Mouse (Mus musculus) layer of hippocampus, postnatal 25 days (tissue): ENCODE measurements around the gene Ism1. TPM values are rescaled to one million over a fixed set of nuclear protein-coding genes. Genes with fewer than 3 reads are reported as not detected.
A peak's percentile ranks its signal among the peaks of the same experiment; 100 is the strongest.

Experiments used
- DNase-seq, 2 experiments: peaks; one replicate each; pipeline ENCODE4 v3.0.0; 2022; ENCODE audit warnings: mixed read lengths in 2 of 2, low spot score in 1 of 2; ENCODE audit errors: extremely low spot score in 1 of 2
- total RNA-seq, 2 experiments: library from RNA; stranded (reverse); gene quantifications; 2 replicates each; pipeline ENCODE4 v1.2.3; 2021

Gene Ism1
- total RNA-seq, 2 experiments from 2014 or later = 5.2 to 6.4 TPM

DNA sequence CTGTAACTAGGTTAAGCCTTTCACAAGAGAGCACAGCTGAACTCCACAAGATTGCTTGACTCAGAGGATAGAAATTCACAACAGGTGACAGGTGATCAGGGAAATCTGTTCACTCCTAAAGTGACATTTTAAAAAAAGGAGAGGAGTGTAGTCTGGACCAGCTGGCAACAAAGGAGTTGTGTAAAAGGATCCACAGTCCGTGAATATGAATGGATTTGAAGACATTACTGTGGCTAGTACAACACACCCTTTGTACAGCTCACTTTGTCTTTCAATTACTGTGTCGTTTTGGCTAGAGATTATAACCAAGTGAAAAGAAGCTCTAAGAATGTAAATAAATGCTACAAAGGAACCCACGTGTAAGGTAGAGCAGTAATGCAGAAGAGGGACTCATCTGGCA, 33.7 kb downstream of the Ism1 start:
- no peak for DNase-seq

DNA sequence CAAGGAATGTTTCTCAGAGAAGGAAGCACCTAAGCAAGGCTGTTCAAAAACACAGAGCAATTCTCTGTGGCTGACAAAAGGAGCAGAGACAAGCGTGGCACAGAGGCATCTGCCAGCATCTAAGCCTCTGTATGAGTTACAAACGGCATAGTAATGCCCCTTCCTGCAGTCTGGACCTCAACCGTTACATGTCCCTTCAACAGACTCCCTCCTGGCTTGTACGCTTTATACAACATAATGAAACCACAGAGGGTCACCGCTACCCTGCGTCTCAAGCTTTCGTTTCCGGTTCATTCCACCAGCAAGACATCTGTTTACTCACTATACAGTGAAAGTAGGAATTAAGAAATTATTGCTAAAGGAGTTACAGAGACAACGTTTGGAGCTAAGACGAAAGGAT, 34.1 kb downstream of the Ism1 start:
- DNase-seq = no peak

DNA sequence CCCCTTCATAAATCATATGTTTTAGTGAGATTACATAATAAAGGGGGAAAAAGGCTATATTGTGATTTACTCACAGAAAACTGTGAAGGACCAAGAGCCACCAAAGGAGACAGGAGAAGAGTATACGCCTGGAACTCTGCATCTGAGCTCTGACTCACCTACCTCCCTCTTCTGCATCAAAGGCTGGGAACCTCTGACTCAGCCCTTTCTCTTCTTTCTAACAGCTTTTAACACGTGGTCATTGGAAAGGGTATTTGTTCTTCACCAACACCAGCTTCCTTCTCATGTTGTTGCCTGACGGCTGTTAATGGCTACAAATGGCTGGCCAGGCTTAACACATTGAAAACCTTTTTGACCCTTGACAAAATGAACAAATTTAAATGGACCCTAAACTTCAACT, 36.2 kb downstream of the Ism1 start:
- DNase-seq = no peak

DNA sequence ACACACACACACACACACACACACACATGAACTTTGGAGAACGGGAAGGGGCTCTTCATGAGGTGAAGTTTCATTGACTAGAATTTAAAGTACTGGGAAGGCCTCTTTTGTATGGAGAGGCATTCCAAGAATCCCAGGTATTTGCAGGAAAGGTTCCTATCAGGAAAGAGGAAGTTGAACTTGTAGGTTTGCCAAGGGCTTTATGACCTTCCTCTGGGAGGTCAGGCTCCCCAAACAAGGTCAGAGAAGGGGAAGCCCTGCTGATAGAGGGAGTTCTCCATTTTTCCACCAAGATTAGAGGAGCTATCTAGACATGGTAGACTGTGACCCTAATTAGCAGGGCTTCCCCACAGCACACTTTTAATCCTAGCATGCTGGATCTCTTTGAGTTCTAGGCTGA, 39.8 kb downstream of the Ism1 start:
- no peak for DNase-seq

DNA sequence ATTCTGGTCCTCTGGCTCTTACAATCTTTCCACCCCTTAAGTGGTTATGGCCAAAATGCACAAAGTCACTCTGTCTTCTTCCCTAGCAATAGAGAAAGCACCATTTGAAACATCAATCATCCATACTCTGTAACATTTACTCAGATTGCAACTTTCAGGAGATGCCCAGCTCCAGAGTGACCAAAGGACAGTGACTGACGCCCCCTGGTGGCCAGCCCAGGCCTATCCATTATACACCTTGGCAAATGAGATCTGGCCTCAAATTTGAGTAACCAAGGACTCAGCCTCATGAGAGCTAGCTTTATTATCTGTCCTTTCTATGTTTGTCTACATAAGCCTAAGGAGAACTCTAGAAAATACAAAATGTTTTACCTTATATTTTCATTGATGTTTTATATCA, 44.7 kb downstream of the Ism1 start:
- peak; percentile 18 to 72 for DNase-seq

DNA sequence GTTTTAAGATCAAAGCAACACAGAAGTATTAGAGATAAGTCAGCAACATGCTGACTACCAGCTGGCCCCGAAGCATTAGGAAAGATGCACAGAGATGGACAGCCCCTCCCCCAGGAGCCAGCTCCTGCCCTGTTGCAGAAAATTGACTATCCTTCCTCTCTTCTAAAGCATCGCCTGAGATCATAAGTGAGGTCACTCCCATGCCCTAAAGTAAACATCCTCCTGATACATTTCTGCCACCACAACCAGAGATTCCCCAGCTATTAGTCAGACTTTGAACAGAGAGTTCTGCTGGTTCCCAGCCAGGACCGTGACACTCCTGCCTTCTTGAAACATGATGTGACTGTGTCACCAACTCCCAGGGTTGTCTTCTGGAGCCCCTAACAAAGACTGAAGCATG, 45.3 kb downstream of the Ism1 start:
- no peak for DNase-seq

DNA sequence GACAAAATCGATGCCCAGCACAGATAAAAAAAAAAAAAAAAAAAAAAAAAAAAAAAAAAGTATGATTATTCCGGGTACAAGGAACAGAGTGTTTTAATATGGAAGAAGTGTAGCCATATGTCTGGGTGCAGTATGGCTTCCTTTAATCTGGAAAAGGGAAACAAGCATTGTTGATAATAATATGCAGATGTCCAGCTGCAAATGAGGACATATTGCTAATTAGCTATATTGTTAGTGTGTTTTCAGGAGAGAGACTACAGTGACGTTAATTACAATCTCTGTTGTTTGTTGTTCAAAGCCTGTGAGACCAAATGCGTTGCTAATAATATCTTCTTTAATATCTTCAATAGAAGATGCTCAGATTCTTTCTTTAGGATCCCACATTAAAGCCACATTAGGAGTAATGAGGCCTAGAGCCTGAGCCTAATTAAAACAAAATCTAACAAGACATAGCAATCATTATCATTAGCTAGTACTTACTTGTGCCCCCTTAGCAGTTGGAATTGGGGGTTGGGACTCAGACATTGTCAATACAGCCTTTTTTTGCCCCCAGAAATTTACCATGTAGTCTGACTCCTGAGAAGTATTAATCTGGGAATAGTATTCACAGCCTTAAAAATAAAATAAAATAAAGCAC, 46.3 kb downstream of the Ism1 start:
- DNase-seq = no peak

DNA sequence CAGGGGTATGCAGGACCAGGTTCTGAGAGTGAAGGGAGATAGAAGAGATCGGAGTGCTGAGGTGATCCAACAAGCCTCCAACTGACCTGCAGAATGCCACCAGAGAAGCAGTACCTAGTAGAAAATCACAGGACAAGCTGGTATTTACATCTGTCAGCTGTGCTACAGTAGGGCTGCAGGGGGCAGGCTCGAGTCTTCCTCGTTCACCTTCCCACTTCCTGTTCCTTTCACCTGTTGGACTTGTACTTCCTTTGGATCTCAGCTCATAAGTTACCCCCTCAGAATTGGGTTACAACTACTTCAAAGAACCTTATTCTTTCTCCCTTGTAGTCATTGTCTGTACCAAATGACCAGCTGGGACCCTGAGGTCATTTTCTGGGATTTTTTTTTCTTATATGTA, 47.4 kb downstream of the Ism1 start:
- DNase-seq = no peak

DNA sequence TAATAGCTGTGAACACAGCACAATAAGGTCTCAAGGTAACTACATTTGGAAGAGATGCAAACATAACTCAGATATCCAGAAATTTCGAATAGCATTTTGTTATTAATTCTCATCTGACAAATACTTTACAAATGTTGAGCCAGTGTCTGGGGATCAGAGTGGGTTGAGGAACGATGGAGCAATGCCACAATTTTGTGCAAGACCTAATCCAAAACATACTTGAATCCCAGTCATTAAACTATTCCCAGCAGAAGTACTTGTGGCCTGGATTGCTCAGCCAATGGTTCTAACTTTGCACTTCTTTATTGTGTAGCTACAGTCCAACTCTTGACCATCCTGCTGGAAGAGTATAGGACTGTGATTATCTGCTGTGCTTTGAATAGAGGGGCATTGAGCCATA, 50.1 kb downstream of the Ism1 start:
- no peak for DNase-seq

DNA sequence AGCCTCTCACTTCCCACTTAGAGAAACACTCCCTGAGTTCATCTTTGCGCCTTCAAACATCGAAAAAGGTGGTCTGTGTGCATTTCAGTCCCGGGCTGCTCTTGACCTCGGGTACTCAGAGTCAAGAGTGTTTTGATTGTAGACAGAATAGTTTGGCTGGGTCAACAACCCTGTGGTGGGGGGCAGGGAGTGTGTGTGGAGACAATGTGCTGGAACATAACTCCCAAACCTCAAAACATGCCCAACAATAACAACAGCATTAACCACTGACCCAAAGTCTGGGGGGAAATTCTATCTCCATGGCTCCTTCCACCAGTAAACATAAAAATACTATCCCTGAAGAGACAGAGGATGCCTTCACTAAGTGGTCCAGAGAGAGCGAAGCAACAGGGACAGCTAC, 51.4 kb downstream of the Ism1 start:
- DNase-seq = no peak

DNA sequence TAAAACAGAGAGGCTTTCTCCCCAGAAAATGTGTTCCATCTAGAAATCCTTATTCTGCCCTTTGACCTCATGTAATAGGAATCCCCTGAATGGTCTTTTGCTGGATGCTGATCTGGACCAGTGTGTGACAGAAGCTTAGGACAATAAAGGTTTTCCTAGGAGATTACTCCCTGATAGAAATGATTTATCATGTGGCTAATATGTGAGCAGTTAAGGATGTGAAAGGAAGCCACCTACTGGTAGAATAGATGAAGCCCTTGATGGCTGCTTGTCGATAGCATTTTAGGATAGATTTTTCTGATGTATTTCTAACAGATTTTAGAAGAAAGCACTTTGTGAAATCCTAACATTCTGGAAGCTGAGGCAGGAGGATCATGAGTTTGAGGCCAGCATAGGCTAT, 64.4 kb downstream of the Ism1 start:
- no peak for DNase-seq

DNA sequence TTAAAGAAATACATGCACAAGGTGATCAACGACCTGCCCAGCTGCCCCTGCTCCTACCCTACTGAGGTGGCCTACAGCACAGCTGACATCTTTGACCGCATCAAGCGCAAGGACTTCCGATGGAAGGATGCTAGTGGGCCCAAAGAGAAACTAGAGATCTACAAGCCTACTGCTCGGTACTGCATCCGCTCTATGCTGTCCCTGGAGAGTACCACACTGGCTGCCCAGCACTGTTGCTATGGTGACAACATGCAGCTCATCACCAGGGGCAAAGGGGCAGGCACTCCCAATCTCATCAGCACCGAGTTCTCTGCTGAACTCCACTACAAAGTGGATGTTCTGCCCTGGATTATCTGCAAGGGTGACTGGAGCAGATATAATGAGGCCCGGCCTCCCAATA, 79.0 kb downstream of the Ism1 start:
- no peak for DNase-seq

DNA sequence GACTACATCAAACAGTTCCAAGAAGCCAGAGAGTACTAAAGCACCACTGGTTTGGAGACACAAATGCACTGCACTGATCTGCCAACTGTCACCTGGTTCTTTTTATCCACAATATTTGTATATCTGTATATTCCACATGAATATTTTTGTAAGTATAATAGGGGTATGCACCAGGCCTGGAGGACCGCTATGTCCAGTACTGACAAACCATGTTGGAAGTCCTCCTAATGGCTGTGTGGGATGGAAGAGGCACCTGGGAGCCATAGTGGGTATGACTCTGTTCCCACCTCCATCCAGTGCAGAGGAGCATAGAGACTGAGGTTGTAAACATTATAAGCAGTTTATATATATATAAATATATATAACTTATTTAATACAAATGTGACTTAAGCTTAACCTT, 79.5 kb downstream of the Ism1 start:
- no peak for DNase-seq

DNA sequence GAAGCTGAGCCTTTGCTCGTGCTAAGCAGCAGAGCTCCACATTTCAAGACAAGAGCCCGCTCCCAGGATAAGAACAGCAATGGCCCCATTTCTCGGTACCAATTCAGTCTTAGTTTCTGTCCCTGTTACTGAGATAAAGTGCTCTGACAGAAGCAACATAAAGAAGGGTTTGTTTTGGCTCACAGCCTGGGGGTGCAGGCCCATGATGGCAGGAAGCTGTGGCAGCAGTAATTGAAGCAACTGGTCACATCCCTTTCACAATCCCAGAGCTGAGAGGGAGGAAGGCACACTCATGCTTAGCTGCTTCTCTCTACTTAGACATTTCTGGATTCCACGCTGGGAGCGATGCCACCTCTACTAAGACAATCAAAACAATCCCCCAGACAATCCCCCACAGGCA, 86.4 kb downstream of the Ism1 start:
- DNase-seq = no peak

DNA sequence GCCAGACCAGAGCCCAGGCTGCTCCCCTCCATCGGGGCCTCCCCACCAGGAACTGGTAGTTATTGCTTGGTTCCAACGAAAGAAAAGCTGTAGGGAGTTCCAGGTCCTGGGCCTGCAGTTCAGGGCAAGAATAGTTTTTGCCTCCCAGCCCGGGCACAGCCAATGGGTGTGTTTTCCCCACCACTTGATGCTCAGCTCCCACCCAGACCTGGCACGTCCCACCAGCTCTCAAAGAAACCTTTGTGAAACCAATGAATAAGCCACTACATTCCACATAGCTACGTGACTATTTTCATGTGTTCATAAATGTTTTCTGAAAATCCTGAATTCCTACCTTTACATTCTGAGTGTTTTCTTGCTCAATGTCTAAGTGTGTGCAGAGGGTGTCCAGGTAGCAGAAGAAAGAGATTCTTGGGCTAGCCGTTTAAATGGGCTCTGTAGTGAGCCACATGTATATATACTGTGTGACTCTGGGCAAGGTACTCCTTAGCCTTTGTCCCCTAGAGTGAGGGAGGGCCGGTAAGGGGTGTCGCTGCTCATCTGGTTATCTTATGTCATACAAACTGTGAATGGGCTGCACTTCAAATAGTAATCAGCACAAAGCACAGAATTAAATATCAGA, 97.1 kb downstream of the Ism1 start:
- no peak for DNase-seq

DNA sequence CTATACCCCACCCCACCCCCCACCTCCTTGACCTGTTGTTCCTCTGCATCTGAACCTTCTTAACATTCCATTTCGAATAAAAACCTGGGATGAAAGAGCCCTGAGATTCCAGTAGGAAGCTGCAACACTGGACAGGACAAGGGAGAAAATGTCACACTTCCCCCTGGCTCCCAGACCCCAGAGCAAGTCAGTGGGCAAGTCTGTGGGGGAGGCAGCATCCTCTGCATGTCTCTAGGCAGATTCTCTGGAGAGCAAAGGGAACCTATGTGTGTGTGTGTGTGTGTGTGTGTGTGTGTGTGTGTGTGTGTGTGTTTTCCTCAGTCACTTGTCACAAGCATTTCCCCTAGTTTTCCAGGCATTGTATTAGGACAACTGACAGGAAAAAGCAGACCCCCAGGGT, 98.7 kb downstream of the Ism1 start:
- DNase-seq = no peak

DNA sequence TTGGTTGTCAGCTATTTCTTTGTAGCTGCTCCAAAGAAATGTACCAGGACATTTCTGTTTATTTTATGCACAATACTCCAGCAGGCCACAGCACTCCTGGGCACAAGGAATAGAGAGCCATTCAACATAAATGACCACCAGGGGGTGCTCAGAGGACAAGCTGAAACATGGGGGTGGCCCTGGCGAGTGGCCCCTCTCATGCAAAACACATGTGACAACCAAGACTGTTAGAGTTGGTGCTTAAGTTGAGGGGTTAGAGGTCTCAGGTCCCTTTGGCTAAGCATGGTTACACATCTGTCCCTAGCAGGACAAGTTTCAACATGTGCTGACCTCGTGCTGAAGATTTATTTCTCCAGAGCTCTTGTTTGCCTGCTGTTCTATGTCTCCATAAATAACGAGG, 100.3 kb downstream of the Ism1 start:
- DNase-seq = no peak

DNA sequence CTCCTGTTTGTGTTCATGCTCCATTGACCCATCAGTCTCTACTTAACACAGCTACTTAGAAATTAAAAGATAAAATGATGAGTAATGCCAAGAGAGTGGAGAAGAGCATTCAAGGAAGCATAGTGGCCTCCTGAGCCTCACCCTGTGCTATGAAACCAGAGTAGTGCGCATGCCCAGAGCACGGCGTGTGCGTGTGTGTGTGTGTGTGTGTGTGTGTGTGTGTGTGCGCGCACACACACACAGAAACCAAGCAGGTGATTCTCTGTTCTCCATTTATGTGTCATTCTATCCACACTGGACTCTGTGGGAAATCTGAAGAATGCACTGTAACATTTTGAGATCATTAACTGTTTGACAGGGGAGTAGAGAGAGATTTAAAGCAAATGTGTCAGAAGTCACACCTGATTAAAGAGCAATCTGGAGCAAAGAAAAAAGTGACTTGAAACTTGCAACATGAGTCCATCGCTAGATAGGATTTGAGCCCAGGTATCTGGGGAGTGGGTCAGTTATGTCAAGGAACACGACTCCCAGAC, 105.4 kb downstream of the Ism1 start:
- DNase-seq = no peak

DNA sequence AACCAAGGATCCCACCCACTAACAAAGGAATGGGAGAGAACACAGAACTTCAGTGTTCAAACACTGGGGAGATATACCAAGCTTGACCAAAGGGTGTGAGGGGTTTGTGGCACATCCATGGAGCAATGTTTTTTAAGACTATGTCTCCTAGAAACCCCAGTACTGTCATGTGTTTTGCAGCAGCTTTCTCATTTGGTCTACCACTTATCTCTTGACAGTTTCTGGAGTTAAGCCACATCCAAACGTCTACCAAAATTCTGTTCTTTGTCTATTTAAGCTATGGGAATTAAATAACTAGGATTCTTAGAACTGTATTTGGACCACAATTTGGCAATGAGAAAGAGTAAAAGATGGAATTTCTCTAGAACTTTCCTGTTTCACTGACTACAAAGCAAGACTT, 106.5 kb downstream of the Ism1 start:
- DNase-seq = no peak

DNA sequence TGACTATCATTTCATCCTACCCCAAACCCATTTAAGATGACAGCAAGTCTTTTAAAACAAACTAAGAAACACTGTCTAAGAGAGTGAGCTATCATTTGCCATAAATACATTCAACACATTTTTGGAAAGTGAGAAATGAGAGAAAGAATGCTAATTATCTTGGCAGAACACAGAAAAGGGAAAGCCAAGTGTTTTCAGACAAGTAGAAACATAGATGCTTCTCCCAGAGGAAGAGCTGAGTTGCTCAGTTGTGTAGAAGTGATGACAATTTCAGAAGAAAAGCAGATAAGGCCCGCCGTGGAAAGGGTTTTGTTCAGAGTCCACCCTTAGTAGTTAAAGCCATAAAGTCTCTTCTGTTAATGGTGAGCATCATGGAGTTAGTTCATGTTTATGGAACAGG, 107.0 kb downstream of the Ism1 start:
- no peak for DNase-seq

DNA sequence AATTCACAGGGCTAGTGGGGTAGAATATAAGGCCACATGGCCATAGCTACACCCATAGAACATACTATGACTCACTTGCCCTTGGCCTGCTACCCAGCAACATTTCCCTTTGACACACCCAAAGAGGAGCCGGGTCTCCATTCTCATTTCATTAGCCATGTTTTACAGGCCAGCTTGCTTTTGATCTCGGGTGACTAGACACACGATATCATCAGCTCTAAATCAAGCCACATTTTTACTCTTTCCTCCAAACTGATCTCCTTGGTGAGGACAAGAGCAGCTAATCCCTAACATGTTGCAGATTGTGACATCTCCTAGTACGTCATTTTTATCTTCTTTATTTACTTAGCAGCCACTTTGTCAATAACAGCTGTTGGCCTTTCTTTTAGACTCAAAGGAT, 110.7 kb downstream of the Ism1 start:
- no peak for DNase-seq

DNA sequence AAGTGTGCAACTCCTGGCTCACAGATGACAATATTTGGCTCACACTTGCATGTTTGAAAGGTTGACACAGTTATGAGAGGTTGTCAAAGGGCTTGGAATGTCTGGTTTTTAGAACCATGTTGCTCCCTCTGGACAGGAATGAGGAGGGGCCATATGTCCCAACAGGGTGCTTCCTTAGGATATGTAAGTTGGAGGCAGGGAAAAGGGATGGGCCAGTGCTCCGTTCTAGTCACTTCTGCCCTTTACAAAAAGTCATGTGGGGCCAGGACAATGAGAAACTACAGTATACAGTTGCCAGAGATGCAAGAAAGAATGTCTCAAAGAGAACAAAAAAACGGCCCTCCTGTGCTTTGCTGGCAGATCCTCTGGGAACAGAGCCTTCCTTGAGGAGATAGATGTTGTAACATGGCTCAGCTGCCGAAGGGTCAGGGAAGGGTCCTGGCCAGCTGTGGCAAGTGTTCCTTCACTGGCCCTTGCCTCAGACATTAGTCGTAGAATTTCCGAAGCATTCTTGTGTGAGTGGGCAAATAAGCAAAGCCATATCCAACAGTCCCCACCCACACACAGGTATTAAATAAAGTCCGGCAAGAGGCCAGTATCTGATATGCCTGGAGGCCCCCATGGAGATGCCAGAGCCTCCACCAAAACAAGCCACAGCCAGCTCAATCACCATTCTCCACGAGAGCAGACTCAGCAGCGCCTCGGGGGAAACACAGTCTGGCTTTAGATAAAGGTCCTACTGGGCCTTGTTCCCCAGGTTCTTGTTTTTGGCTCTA, 114.6 kb downstream of the Ism1 start:
- DNase-seq = no peak
